8 mouse cellular contexts compared by ENCODE assay signal in genomic region chr13:112100592-112101420, GRCm38 (mm10).
A peak's percentile ranks its signal among the peaks of the same experiment; 100 is the strongest.
DNase-seq lines count a peak whose midpoint lies in the region; ATAC-seq lines count a peak whose summit lies in the region.

No protein-coding gene starts in this region.

- peak overlapping the region; percentile 44 for H3K4me3 ChIP-seq in hindbrain, embryonic 12.5 days

- peak overlapping the region; percentile 57 for H3K9ac ChIP-seq in hindbrain, embryonic 12.5 days

- no peaks in the 10 kb centered on the region for H3K27me3 ChIP-seq in hindbrain, embryonic 12.5 days

- peak overlapping the region; percentile 80 for H3K4me2 ChIP-seq in hindbrain, embryonic 12.5 days (replicated peaks)

- H3K9me3 ChIP-seq in hindbrain, embryonic 12.5 days (replicated peaks) = no peaks in the 10 kb centered on the region

- WGBS in hindbrain, embryonic 12.5 days = 1% methylated on average over 31 of the region's 31 CpGs

- H3K4me1 ChIP-seq in hindbrain, embryonic 12.5 days = peaks cover 10% of the 10 kb centered on the region

- ATAC-seq in frontal cortex, adult (ENCODE audit: low TSS enrichment) = peak; percentile 73
- peak; percentile 94 for ATAC-seq in hindbrain, embryonic 12.5 days (ENCODE audit: low FRiP score)

- H3K27ac ChIP-seq in hindbrain, embryonic 12.5 days = peak overlapping the region; percentile 83

- DNase-seq in WW6 (ENCODE audit: low read depth, low spot score) = peak; percentile 22
- DNase-seq in cerebellum, postnatal 10 days = peak; percentile 94 to 95
- DNase-seq in layer of hippocampus, postnatal 10 days (ENCODE audit: low spot score in 2 of 2) = peak; percentile 46 to 61
- DNase-seq in lung, postnatal 10 days = peak; percentile 87
- peak; percentile 38 for DNase-seq in ovary, postnatal 14 days (ENCODE audit: low spot score)
- peak; percentile 69 for DNase-seq in thymus, postnatal 4 days

- H3K36me3 ChIP-seq in hindbrain, embryonic 12.5 days = no peaks in the 10 kb centered on the region

Comparison
In these comparisons a context has a peak if more than half of its experiments do, and no peak if none do; other contexts are left out.
1. Peak in every context shown above with its lines: DNase-seq, ATAC-seq, H3K4me3 ChIP-seq and H3K27ac ChIP-seq.
2. DNase-seq: peak in every context shown above with its lines; median percentile 94 in cerebellum, postnatal 10 days; 87 in lung, postnatal 10 days; 69 in thymus, postnatal 4 days; 54 in layer of hippocampus, postnatal 10 days; 38 in ovary, postnatal 14 days; 22 in WW6.